Mouse (Mus musculus) thymus, adult 2 months (tissue): ENCODE measurements around the gene 3425401B19Rik. TPM values are rescaled to one million over a fixed set of nuclear protein-coding genes. Genes with fewer than 3 reads are reported as not detected.

Source experiments
- DNase-seq: peaks from one replicate; pipeline ENCODE4 v3.0.0; 2021
- H3K27ac ChIP-seq: fragments of 200-500 bp; 2 replicates; pipeline ENCODE4 v1.5.1; 2012; ENCODE audit warnings: low read length, control low read depth; ENCODE audit not compliant: control insufficient read depth, insufficient read depth
- H3K27me3 ChIP-seq: fragments of 200-500 bp; 2 replicates; pipeline ENCODE4 v1.6.1; 2012; ENCODE audit warnings: mild to moderate bottlenecking, low read length, moderate library complexity, mixed read lengths; ENCODE audit not compliant: control insufficient read depth, insufficient read depth
- H3K36me3 ChIP-seq: fragments of 200-500 bp; 2 replicates; pipeline ENCODE4 v1.6.1; 2012; ENCODE audit warnings: mild to moderate bottlenecking, low read length, moderate library complexity; ENCODE audit not compliant: control insufficient read depth, insufficient read depth
- H3K4me1 ChIP-seq: fragments of 200-500 bp; replicated peaks from 2 replicates; pipeline ENCODE4 v1.6.1; 2012; ENCODE audit warnings: low read length; ENCODE audit not compliant: control insufficient read depth, insufficient read depth
- H3K4me3 ChIP-seq: fragments of 200-500 bp; 2 replicates; pipeline ENCODE4 v1.5.1; 2012; ENCODE audit warnings: mild to moderate bottlenecking, low read length, control low read depth, moderate library complexity; ENCODE audit not compliant: control insufficient read depth, insufficient read depth
- CTCF ChIP-seq: fragments of 200-500 bp; IDR thresholded peaks from 2 replicates; pipeline ENCODE4 v1.5.1; 2012; ENCODE audit warnings: mild to moderate bottlenecking, control low read depth, low read length, moderate library complexity, borderline replicate concordance; ENCODE audit not compliant: control insufficient read depth, poor library complexity, insufficient read depth; ENCODE audit errors: extremely low read depth
- POLR2A ChIP-seq: fragments of 200-500 bp; IDR thresholded peaks from 2 replicates; pipeline ENCODE4 v1.6.1; 2012; ENCODE audit warnings: mild to moderate bottlenecking, low read length, control low read depth, moderate library complexity; ENCODE audit not compliant: control insufficient read depth, poor library complexity, insufficient read depth; ENCODE audit errors: extremely low read depth
- WGBS: fragments of 180-500 bp; shearing (Covaris S2); methylation state at CpG from one replicate; pipeline ENCODE4 v1.1.7; 2018; 5-methylcytosine and 5-hydroxymethylcytosine counted together
- polyA plus RNA-seq: library from polyadenylated mRNA; depleted of rRNA; stranded (reverse); fragments of >200 nt; gene quantifications from 2 replicates; pipeline ENCODE4 v1.2.3, GENCODE M21; 2012

Gene 3425401B19Rik
- polyA plus RNA-seq, 1 experiment, result 0.81 TPM

- no peaks in the 10 kb centered on the region for H3K27me3 ChIP-seq
- no peak for DNase-seq
- no peak overlapping the region for H3K4me3 ChIP-seq
- no peaks in the 10 kb centered on the region for H3K4me1 ChIP-seq
- TF ChIP-seq CTCF (no peak), POLR2A (no peak)
- H3K27ac ChIP-seq, result no peak overlapping the region
- H3K36me3 ChIP-seq, result no peaks in the 10 kb centered on the region
- 90% methylated on average over 3 of the region's 3 CpGs for WGBS
Observed at GRCm38 (mm10) chr14:32681603-32682002, 3.5 kb downstream of the 3425401B19Rik start.

- DNase-seq, result no peak
- Histone ChIP-seq H3K27me3 (no peaks in the 10 kb centered on the region), H3K36me3 (no peaks in the 10 kb centered on the region), H3K4me3 (no peak overlapping the region), H3K4me1 (no peaks in the 10 kb centered on the region), H3K27ac (no peak overlapping the region)
- 79% methylated on average over 3 of the region's 3 CpGs for WGBS
- TF ChIP-seq POLR2A (no peak), CTCF (no peak)
Observed at GRCm38 (mm10) chr14:32678565-32678964, 6.5 kb downstream of the 3425401B19Rik start.

GRCm38 (mm10) chr14:32673178-32673577 lies 11.9 kb downstream of the 3425401B19Rik start:
- no peak overlapping the region for H3K4me3 ChIP-seq
- no peaks in the 10 kb centered on the region for H3K27me3 ChIP-seq
- 59% methylated on average over 3 of the region's 3 CpGs for WGBS
- DNase-seq, result no peak
- H3K36me3 ChIP-seq, result no peaks in the 10 kb centered on the region
- no peak for TF ChIP-seq POLR2A
- no peak for TF ChIP-seq CTCF
- H3K4me1 ChIP-seq, result no peaks in the 10 kb centered on the region
- H3K27ac ChIP-seq, result no peak overlapping the region

- Histone ChIP-seq H3K36me3 (no peaks in the 10 kb centered on the region), H3K4me3 (no peak overlapping the region), H3K4me1 (no peaks in the 10 kb centered on the region), H3K27ac (no peak overlapping the region), H3K27me3 (no peaks in the 10 kb centered on the region)
- 89% methylated on average over 6 of the region's 6 CpGs for WGBS
- no peak for TF ChIP-seq POLR2A
- no peak for TF ChIP-seq CTCF
- DNase-seq, result no peak
Observed at GRCm38 (mm10) chr14:32663099-32663498, 22.0 kb downstream of the 3425401B19Rik start.

GRCm38 (mm10) chr14:32659781-32660180 lies 25.3 kb downstream of the 3425401B19Rik start:
- Histone ChIP-seq H3K4me1 (no peaks in the 10 kb centered on the region), H3K36me3 (no peaks in the 10 kb centered on the region), H3K27me3 (no peaks in the 10 kb centered on the region), H3K4me3 (no peak overlapping the region), H3K27ac (no peak overlapping the region)
- TF ChIP-seq CTCF (no peak), POLR2A (no peak)
- no peak for DNase-seq
- 86% methylated on average over 9 of the region's 9 CpGs for WGBS

GRCm38 (mm10) chr14:32638485-32638884 lies 46.6 kb downstream of the 3425401B19Rik start:
- 93% methylated on average over 2 of the region's 2 CpGs for WGBS
- Histone ChIP-seq H3K4me1 (no peaks in the 10 kb centered on the region), H3K27ac (no peak overlapping the region), H3K27me3 (no peaks in the 10 kb centered on the region), H3K4me3 (no peak overlapping the region), H3K36me3 (no peaks in the 10 kb centered on the region)
- DNase-seq, result no peak
- TF ChIP-seq CTCF (no peak), POLR2A (no peak)

- DNase-seq, result no peak
- no peak overlapping the region for H3K27ac ChIP-seq
- 36% methylated on average over 11 of the region's 11 CpGs for WGBS
Observed at GRCm38 (mm10) chr14:32634015-32634682, 50.9 kb downstream of the 3425401B19Rik start.

More at GRCm38 (mm10) chr14:32634015-32634682, 50.9 kb downstream of the 3425401B19Rik start:
- Histone ChIP-seq H3K4me1 (no peaks in the 10 kb centered on the region), H3K36me3 (no peaks in the 10 kb centered on the region), H3K27me3 (no peaks in the 10 kb centered on the region), H3K4me3 (no peak overlapping the region)
- no peak for TF ChIP-seq CTCF
- TF ChIP-seq POLR2A, result no peak
